Mouse (Mus musculus): ENCODE measurements around the gene Egf. TPM values are rescaled to one million over a fixed set of nuclear protein-coding genes. Genes with fewer than 3 reads are reported as not detected.

The Egf gene
- polyA plus RNA-seq, 1 experiment, result 3.6 TPM

GRCm38 (mm10) chr3:129657775-129658174 is 97.3 kb downstream of the Egf start:
- no peak overlapping the region for H3K4me3 ChIP-seq (replicated peaks; ENCODE audit: insufficient read depth, low read depth, low read length)
- no peak overlapping the region for H3K27ac ChIP-seq (ENCODE audit: insufficient read depth, low read length)
- TF ChIP-seq CTCF (IDR thresholded peaks at IDR 0.05; ENCODE audit: borderline replicate concordance, insufficient read depth, low read depth, low read length) (no peak), POLR2A (IDR thresholded peaks at IDR 0.05; ENCODE audit: borderline replicate concordance, insufficient read depth, low read length) (no peak)
- DNase-seq, result no peak
- WGBS, result 96% methylated on average over 11 of the region's 11 CpGs
- H3K27me3 ChIP-seq (ENCODE audit: control insufficient read depth, insufficient read depth, low read length), result no peaks in the 10 kb centered on the region
- peaks cover 8% of the 10 kb centered on the region; the same call in 1 of the 2 replicates for H3K4me1 ChIP-seq (ENCODE audit: control insufficient read depth, insufficient read depth, low read length)

DNA sequence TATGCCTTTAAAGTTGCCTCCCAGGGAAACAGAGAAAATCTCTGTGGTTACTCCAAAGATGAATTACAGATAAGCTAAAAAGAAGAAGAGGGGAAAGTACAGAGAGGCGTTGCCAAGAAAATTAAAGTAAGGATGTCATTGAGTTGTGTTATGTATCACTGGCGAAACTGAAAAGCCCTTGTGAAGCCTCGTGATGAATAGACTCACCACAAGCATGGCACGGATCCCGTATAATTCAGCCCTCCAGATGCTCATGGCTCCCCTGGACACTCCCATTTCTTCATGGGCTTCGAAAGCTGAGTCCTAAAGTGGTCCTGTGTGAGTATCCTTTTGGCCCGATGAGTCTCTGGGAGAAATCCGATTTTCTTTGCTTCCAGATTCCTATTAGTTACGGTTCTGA is 97.9 kb downstream of the Egf start:
- no peak overlapping the region for H3K27ac ChIP-seq (ENCODE audit: insufficient read depth, low read length)
- no peak for DNase-seq
- H3K27me3 ChIP-seq (ENCODE audit: control insufficient read depth, insufficient read depth, low read length), result no peaks in the 10 kb centered on the region
- no peak overlapping the region for H3K4me3 ChIP-seq (replicated peaks; ENCODE audit: insufficient read depth, low read depth, low read length)
- TF ChIP-seq POLR2A (IDR thresholded peaks at IDR 0.05; ENCODE audit: borderline replicate concordance, insufficient read depth, low read length), result no peak
- no peak for TF ChIP-seq CTCF (IDR thresholded peaks at IDR 0.05; ENCODE audit: borderline replicate concordance, insufficient read depth, low read depth, low read length)
- peaks cover 11% of the 10 kb centered on the region for H3K4me1 ChIP-seq (ENCODE audit: control insufficient read depth, insufficient read depth, low read length)
- 84% methylated on average over 9 of the region's 9 CpGs for WGBS

DNA sequence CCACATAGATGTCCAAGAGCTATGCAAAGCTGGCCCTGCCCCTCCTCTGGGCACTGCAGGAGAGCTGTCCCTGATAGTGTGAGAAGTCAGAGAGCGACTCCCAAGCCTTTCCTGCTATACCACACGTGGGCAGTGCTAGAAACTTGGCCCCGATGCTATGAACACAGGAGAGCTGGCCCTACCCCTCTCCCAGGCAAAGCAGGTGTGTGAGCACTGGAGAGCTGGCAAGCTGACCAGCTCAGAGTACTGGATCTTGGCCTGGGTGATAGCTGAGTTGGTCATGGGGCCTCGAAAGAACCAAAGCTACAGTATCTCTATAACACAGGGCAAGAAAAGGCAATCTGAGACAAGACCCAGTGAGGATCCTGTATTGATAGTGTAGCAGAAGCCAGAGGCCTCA is 98.6 kb downstream of the Egf start:
- TF ChIP-seq POLR2A (IDR thresholded peaks at IDR 0.05; ENCODE audit: borderline replicate concordance, insufficient read depth, low read length) (no peak), CTCF (IDR thresholded peaks at IDR 0.05; ENCODE audit: borderline replicate concordance, insufficient read depth, low read depth, low read length) (no peak)
- DNase-seq, result peak in 1 of 2 experiments; percentile 34
- Histone ChIP-seq H3K4me1 (ENCODE audit: control insufficient read depth, insufficient read depth, low read length) (peaks cover 13% of the 10 kb centered on the region), H3K27me3 (ENCODE audit: control insufficient read depth, insufficient read depth, low read length) (no peaks in the 10 kb centered on the region), H3K4me3 (replicated peaks; ENCODE audit: insufficient read depth, low read depth, low read length) (no peak overlapping the region), H3K27ac (ENCODE audit: insufficient read depth, low read length) (no peak overlapping the region)
- WGBS, result 14% methylated on average over 4 of the region's 4 CpGs

GRCm38 (mm10) chr3:129652476-129652875 is 102.6 kb downstream of the Egf start:
- no peak for TF ChIP-seq CTCF (IDR thresholded peaks at IDR 0.05; ENCODE audit: borderline replicate concordance, insufficient read depth, low read depth, low read length)
- TF ChIP-seq POLR2A (IDR thresholded peaks at IDR 0.05; ENCODE audit: borderline replicate concordance, insufficient read depth, low read length), result no peak
- no peaks in the 10 kb centered on the region for H3K27me3 ChIP-seq (ENCODE audit: control insufficient read depth, insufficient read depth, low read length)
- no peak overlapping the region for H3K27ac ChIP-seq (ENCODE audit: insufficient read depth, low read length)
- H3K4me1 ChIP-seq (ENCODE audit: control insufficient read depth, insufficient read depth, low read length), result peaks cover 13% of the 10 kb centered on the region
- WGBS, result 62% methylated on average over 4 of the region's 4 CpGs
- no peak for DNase-seq
- H3K4me3 ChIP-seq (replicated peaks; ENCODE audit: insufficient read depth, low read depth, low read length), result no peak overlapping the region

DNA sequence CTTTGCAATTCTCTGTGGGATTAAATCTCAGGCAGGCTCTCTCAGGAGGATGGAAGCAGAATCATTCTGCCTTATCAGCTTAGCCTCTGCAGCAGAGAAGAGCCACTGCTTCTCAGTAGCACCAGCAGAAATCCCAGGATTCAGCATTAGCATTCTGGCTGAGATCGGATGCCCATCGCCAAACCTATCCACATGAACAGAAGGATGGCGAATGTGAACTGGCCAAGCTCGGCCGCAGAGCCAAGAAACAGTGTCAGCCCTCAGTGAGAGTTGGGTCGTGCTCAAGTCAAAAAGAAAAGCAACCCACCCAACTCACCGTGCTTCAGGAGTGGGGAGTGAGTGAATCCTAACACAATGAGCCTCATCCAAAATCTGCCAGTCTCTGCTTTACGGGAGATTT is 103.4 kb downstream of the Egf start:
- DNase-seq, result peak; percentile 28 to 55
- no peak overlapping the region for H3K27ac ChIP-seq (ENCODE audit: insufficient read depth, low read length)
- TF ChIP-seq CTCF (IDR thresholded peaks at IDR 0.05; ENCODE audit: borderline replicate concordance, insufficient read depth, low read depth, low read length), result no peak
- no peak for TF ChIP-seq POLR2A (IDR thresholded peaks at IDR 0.05; ENCODE audit: borderline replicate concordance, insufficient read depth, low read length)
- H3K4me1 ChIP-seq (ENCODE audit: control insufficient read depth, insufficient read depth, low read length), result peaks cover 12% of the 10 kb centered on the region
- H3K4me3 ChIP-seq (replicated peaks; ENCODE audit: insufficient read depth, low read depth, low read length), result no peak overlapping the region
- H3K27me3 ChIP-seq (ENCODE audit: control insufficient read depth, insufficient read depth, low read length), result no peaks in the 10 kb centered on the region
- WGBS, result 9% methylated on average over 8 of the region's 8 CpGs

DNA sequence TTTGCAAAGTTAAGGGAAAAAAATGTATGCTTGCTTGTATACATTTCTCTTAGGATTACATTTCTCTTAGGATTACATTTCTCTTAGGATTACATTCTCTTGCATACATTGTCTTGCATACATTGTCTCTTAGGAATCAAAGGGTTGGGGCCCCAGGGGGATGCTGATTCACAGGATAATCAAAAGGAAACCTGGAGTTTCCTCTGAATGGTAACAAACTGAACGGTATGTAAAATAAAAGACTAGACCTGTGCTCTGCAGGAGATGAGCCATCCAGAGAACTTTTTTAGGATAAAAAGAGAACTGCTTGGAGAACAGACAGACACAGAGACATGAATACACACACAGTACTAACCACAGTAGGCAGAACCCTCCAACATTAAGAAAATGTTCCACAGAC is 104.2 kb downstream of the Egf start:
- TF ChIP-seq POLR2A (IDR thresholded peaks at IDR 0.05; ENCODE audit: borderline replicate concordance, insufficient read depth, low read length) (no peak), CTCF (IDR thresholded peaks at IDR 0.05; ENCODE audit: borderline replicate concordance, insufficient read depth, low read depth, low read length) (no peak)
- WGBS, result 80% methylated on average over 1 of the region's 1 CpGs

DNA sequence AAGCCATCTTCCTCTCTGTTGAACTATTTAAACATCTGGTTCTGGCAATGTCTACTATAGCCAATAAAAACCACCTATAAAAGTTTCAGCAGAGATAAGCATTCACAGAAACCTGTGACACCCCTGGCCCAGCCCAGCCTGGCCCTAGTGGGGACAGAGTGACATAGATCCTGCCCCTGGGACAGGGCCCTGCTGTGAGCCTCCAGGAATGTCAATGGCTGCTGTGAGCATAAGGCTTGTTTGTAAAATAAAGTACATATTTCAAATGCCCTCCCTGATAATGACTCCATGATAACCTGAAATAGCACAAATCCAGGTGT is 104.9 kb downstream of the Egf start:
- Histone ChIP-seq H3K27ac (ENCODE audit: insufficient read depth, low read length) (no peak overlapping the region), H3K27me3 (ENCODE audit: control insufficient read depth, insufficient read depth, low read length) (no peaks in the 10 kb centered on the region), H3K4me1 (ENCODE audit: control insufficient read depth, insufficient read depth, low read length) (peaks cover 5% of the 10 kb centered on the region), H3K4me3 (replicated peaks; ENCODE audit: insufficient read depth, low read depth, low read length) (no peak overlapping the region)
- TF ChIP-seq CTCF (IDR thresholded peaks at IDR 0.05; ENCODE audit: borderline replicate concordance, insufficient read depth, low read depth, low read length), result no peak
- TF ChIP-seq POLR2A (IDR thresholded peaks at IDR 0.05; ENCODE audit: borderline replicate concordance, insufficient read depth, low read length), result no peak
- no peak for DNase-seq

More for the DNA sequence above, 104.2 kb downstream of the Egf start:
- H3K27ac ChIP-seq (ENCODE audit: insufficient read depth, low read length), result no peak overlapping the region
- H3K27me3 ChIP-seq (ENCODE audit: control insufficient read depth, insufficient read depth, low read length), result no peaks in the 10 kb centered on the region
- peaks cover 5% of the 10 kb centered on the region for H3K4me1 ChIP-seq (ENCODE audit: control insufficient read depth, insufficient read depth, low read length)
- no peak overlapping the region for H3K4me3 ChIP-seq (replicated peaks; ENCODE audit: insufficient read depth, low read depth, low read length)
- no peak for DNase-seq

- no peak for DNase-seq
- Histone ChIP-seq H3K27ac (ENCODE audit: insufficient read depth, low read length) (no peak overlapping the region), H3K4me3 (replicated peaks; ENCODE audit: insufficient read depth, low read depth, low read length) (no peak overlapping the region), H3K4me1 (ENCODE audit: control insufficient read depth, insufficient read depth, low read length) (peaks cover 5% of the 10 kb centered on the region), H3K27me3 (ENCODE audit: control insufficient read depth, insufficient read depth, low read length) (no peaks in the 10 kb centered on the region)
- WGBS, result 87% methylated on average over 8 of the region's 8 CpGs
- TF ChIP-seq POLR2A (IDR thresholded peaks at IDR 0.05; ENCODE audit: borderline replicate concordance, insufficient read depth, low read length) (no peak), CTCF (IDR thresholded peaks at IDR 0.05; ENCODE audit: borderline replicate concordance, insufficient read depth, low read depth, low read length) (no peak)
These were observed 105.4 kb downstream of the Egf start for GRCm38 (mm10) chr3:129649586-129650292.
